Mouse (Mus musculus) liver, postnatal 0 days (tissue): Measurements from ENCODE around the gene Atp8a1. TPM values are rescaled to one million over a fixed set of nuclear protein-coding genes. Genes with fewer than 3 reads are reported as not detected.
A peak's percentile ranks its signal among the peaks of the same experiment; 100 is the strongest.

Experiments used
- ATAC-seq: fragments of 200-750 bp; cut with Nextera tagmentation; 2 replicates; pipeline ENCODE4 v1.8.0; 2017; ENCODE audit warnings: mild to moderate bottlenecking, moderate library complexity
- DNase-seq: peaks from one replicate; pipeline ENCODE4 v3.0.0-alpha.2; 2016
- H3K27ac ChIP-seq: fragments of 300-500 bp; sonication (generic); 2 replicates; pipeline ENCODE4 v1.5.1; 2014; ENCODE audit warnings: antibody characterized with exemption, moderate library complexity, mild to moderate bottlenecking, low read depth
- H3K27me3 ChIP-seq: fragments of 300-500 bp; sonication (generic); 2 replicates; pipeline ENCODE4 v1.6.1; 2014; ENCODE audit warnings: low read length, control low read depth, mixed read lengths; ENCODE audit not compliant: insufficient read depth
- H3K36me3 ChIP-seq: fragments of 300-500 bp; sonication (generic); replicated peaks from 2 replicates; pipeline ENCODE4 v1.6.1; 2014; ENCODE audit warnings: mild to moderate bottlenecking, control low read depth, low read length, moderate library complexity, mixed read lengths; ENCODE audit not compliant: insufficient read depth
- H3K4me1 ChIP-seq: fragments of 300-500 bp; sonication (generic); 2 replicates; pipeline ENCODE4 v1.6.1; 2014; ENCODE audit warnings: antibody characterized with exemption, mild to moderate bottlenecking, control low read depth; ENCODE audit not compliant: insufficient read depth
- H3K4me2 ChIP-seq: fragments of 300-500 bp; sonication (generic); 2 replicates; pipeline ENCODE4 v1.6.1; 2014; ENCODE audit warnings: low read depth, mild to moderate bottlenecking, low read length, moderate library complexity, mixed read lengths
- H3K4me3 ChIP-seq: fragments of 300-500 bp; sonication (generic); 2 replicates; pipeline ENCODE4 v1.5.1; 2014; ENCODE audit warnings: low read depth, low read length
- H3K9ac ChIP-seq: fragments of 300-500 bp; sonication (generic); replicated peaks from 2 replicates; pipeline ENCODE4 v1.6.1; 2014; ENCODE audit warnings: mild to moderate bottlenecking, moderate library complexity
- H3K9me3 ChIP-seq: fragments of 300-500 bp; sonication (generic); 2 replicates; pipeline ENCODE4 v1.6.1; 2016; ENCODE audit warnings: mild to moderate bottlenecking, control low read depth, low read length, mixed read lengths
- CTCF ChIP-seq: sonication (generic); IDR thresholded peaks from 2 replicates; pipeline ENCODE4 v1.5.1; 2016; ENCODE audit warnings: antibody characterized with exemption, low read depth
- EP300 ChIP-seq: IDR thresholded peaks from 2 replicates; pipeline ENCODE4 v1.6.1; 2016; ENCODE audit warnings: antibody characterized with exemption, low read depth, mild to moderate bottlenecking
- WGBS: fragments of 180-500 bp; shearing (Covaris S2); extraction: QIAGEN DNeasy Blood & Tissue Kit; methylation state at CpG from one replicate; pipeline ENCODE4 v1.1.7; 2014; ENCODE audit not compliant: insufficient replicate concordance; 5-methylcytosine and 5-hydroxymethylcytosine counted together
- polyA plus RNA-seq: library from polyadenylated mRNA; unstranded; fragments of >200 nt; fragmentation: Nextera tagmentation; extraction: Ambion mirVana; gene quantifications from 2 replicates; pipeline ENCODE4 v1.2.1, GENCODE M21; 2015

Atp8a1 gene
- polyA plus RNA-seq, 1 experiment from 2014 or later: 18.5 TPM

DNA sequence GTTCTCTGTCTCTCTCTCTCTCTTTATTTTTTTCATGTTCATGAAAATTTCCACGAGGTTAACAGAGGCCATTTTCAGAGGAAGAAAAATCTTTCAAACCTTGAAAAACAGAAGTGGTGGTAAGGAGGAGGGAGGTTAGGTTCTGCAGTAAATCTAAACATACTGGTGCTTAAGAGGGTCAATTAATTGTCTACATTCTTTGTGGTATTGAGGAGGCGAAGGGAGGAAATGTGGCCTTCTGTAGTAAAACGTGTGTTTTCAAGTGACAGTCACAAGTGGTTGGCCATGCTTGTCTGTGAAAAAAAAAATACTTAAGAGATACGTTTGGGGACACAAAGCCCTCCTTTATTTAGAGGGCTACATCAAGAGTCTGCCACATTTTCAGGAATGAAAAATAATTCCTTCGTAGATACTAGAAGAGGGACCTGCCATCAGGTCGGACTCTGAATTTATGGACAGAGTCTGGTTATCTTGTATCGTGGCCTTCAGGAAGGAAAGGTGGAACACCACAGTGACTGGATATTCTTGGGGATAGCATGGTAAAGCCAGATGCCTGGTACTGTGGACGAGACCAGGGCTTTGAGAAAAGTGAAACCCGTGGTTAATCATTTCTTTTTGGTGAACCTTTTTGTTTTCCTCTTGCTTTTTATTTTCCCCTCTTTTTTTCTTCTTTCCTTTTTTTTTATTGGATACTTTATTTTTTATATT lies 113.5 kb downstream of the Atp8a1 start:
- DNase-seq: no peak
- H3K27me3 ChIP-seq: no peaks in the 10 kb centered on the region

DNA sequence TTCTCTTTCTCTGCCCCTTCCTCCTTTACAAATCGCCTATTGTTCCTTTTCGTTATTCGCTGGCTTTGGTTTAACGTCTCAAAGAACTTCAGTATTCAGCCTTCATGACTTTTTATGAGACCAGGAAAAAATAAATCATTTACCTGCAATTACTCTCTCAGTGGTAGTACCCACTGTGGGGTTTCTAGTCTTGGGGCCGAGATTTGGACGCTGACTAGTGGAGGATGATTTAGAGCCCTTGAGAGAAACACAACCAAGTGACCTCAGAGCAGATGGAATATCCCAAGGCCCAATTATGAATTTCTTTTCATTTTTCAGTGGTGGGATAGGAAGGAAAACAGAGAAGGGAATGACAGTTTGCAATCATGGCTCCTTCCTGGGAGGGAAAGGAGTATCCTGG lies 114.1 kb downstream of the Atp8a1 start:
- no peaks in the 10 kb centered on the region for H3K9me3 ChIP-seq
- H3K27ac ChIP-seq: no peak overlapping the region
- ATAC-seq: no peak
- no peaks in the 10 kb centered on the region for H3K4me1 ChIP-seq
- 76% methylated on average over 6 of the region's 6 CpGs for WGBS
- TF ChIP-seq EP300: no peak
- no peak for TF ChIP-seq CTCF
- no peak overlapping the region for H3K4me2 ChIP-seq
- H3K4me3 ChIP-seq: no peak overlapping the region
- no peak for DNase-seq
- H3K27me3 ChIP-seq: no peaks in the 10 kb centered on the region
- peaks cover 29% of the 10 kb centered on the region for H3K36me3 ChIP-seq
- no peak overlapping the region for H3K9ac ChIP-seq

More for the DNA sequence above, 113.5 kb downstream of the Atp8a1 start:
- WGBS: 54% methylated on average over 9 of the region's 9 CpGs
- Histone ChIP-seq H3K9me3 (no peaks in the 10 kb centered on the region), H3K4me1 (no peaks in the 10 kb centered on the region), H3K4me3 (no peak overlapping the region), H3K9ac (no peak overlapping the region), H3K4me2 (no peak overlapping the region), H3K36me3 (peaks cover 28% of the 10 kb centered on the region), H3K27ac (no peak overlapping the region)
- no peak for ATAC-seq
- TF ChIP-seq CTCF: no peak
- no peak for TF ChIP-seq EP300

DNA sequence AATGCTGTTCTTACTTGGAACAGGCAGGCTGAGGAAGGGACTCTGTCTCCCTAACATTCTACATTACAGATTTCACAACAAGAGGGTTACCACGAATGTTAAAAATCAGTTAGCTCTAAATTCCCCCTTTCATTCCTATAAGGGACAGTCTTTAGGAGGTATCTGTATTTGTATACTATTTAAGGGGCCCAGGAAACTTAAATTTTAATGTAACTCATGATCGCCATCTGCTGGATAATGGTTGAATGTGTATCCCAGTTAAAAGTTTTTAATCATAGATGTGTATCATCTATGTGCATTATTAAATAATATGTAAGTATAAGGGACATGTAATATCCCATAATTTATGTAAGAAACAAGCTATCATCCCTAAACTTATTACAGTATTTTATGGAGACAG lies 119.5 kb downstream of the Atp8a1 start:
- Histone ChIP-seq H3K4me2 (no peak overlapping the region), H3K4me1 (no peaks in the 10 kb centered on the region), H3K9me3 (no peaks in the 10 kb centered on the region), H3K27me3 (no peaks in the 10 kb centered on the region), H3K4me3 (no peak overlapping the region), H3K9ac (no peak overlapping the region), H3K36me3 (peaks cover 24% of the 10 kb centered on the region), H3K27ac (no peak overlapping the region)
- TF ChIP-seq EP300 (no peak), CTCF (peak; percentile 45)
- no peak for DNase-seq
- ATAC-seq: no peak
- WGBS: 26% methylated on average over 2 of the region's 2 CpGs

DNA sequence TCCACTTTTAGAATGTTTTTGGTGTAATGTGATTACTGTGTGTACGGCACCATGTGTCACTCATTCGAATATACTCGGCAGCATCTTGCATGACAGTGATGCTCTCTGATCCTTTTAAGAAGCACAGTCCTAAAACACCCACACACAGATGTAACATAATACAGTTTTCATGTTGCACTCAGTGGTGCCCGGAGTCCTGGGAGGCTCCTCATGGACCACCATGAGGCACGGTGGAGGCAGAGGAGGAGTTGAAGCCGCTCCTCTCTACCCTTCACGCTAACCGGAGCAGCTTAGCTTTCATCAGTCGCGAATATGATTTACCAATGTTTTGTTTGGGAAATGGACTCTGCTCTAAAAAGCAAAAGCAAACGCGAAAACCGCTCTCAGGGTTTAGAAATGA lies 120.4 kb downstream of the Atp8a1 start:
- DNase-seq (no peak), ATAC-seq (no peak)
- no peak overlapping the region for H3K4me3 ChIP-seq
- H3K9me3 ChIP-seq: no peaks in the 10 kb centered on the region
- peaks cover 30% of the 10 kb centered on the region for H3K36me3 ChIP-seq
- TF ChIP-seq CTCF: no peak
- H3K4me2 ChIP-seq: no peak overlapping the region
- H3K27ac ChIP-seq: no peak overlapping the region
- no peak overlapping the region for H3K9ac ChIP-seq
- no peaks in the 10 kb centered on the region for H3K4me1 ChIP-seq
- no peaks in the 10 kb centered on the region for H3K27me3 ChIP-seq
- 93% methylated on average over 13 of the region's 13 CpGs for WGBS

DNA sequence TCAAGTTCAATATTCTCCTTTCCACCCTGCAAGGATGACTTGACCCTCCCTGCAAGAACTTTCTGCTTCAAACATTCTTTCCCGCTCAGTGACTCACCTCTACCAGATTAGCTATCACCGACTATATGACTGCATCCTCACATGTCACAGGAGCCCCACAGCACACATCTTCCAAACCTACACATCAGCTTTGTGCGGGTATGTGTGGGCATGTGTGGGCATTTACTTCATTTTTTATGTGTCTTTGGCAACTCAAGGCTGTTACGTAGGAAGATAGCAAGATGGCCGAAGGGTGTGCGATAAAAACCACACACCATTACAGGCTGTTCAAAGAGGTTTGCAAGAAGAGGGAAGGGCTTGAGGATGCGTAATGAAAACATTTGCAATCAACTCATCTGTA lies 145.6 kb downstream of the Atp8a1 start:
- WGBS: 93% methylated on average over 7 of the region's 7 CpGs

DNA sequence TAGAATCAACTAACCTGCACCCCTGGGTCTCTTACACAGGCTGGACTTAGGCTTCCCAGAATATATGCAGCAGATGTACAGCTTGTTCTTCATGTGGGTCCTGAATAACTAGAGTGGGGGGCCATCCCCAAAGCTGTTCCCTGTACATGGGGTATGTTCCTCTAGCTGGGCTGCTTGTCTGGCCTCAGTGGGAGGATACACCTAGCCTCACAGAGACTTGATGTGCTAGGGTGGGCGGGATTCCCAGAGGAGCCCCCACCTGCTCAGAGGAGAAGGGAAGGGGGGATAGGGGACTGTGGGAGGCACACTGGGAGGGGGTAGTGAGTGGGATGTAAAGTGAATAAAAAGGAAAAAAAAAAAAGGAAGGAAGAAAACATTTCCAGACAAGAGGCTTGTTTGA lies 147.8 kb downstream of the Atp8a1 start:
- Histone ChIP-seq H3K27ac (no peak overlapping the region), H3K4me2 (no peak overlapping the region), H3K36me3 (peaks cover 25% of the 10 kb centered on the region), H3K9ac (no peak overlapping the region), H3K4me3 (no peak overlapping the region), H3K27me3 (no peaks in the 10 kb centered on the region), H3K9me3 (no peaks in the 10 kb centered on the region), H3K4me1 (no peaks in the 10 kb centered on the region)
- ATAC-seq: no peak
- no peak for DNase-seq
- 87% methylated on average over 1 of the region's 1 CpGs for whole genome bisulfite sequencing
- TF ChIP-seq CTCF (no peak), EP300 (no peak)

More for the DNA sequence above, 145.6 kb downstream of the Atp8a1 start:
- Histone ChIP-seq H3K4me3 (no peak overlapping the region), H3K36me3 (peaks cover 31% of the 10 kb centered on the region), H3K9me3 (no peaks in the 10 kb centered on the region), H3K27me3 (no peaks in the 10 kb centered on the region), H3K9ac (no peak overlapping the region), H3K4me1 (no peaks in the 10 kb centered on the region), H3K4me2 (no peak overlapping the region), H3K27ac (no peak overlapping the region)
- no peak for TF ChIP-seq CTCF
- ATAC-seq: no peak
- DNase-seq: no peak
